Mouse (Mus musculus) c-Kit-negative CD71-positive TER-119-positive erythroid progenitor cells, embryonic 14.5 days (primary cell): ENCODE measurements around the gene Cstf2.

Experiments used
- DNase-seq: peaks from one replicate; pipeline ENCODE4 v3.0.0-alpha.2; 2013; ENCODE audit warnings: low read depth, low spot score

The Cstf2 gene

DNA sequence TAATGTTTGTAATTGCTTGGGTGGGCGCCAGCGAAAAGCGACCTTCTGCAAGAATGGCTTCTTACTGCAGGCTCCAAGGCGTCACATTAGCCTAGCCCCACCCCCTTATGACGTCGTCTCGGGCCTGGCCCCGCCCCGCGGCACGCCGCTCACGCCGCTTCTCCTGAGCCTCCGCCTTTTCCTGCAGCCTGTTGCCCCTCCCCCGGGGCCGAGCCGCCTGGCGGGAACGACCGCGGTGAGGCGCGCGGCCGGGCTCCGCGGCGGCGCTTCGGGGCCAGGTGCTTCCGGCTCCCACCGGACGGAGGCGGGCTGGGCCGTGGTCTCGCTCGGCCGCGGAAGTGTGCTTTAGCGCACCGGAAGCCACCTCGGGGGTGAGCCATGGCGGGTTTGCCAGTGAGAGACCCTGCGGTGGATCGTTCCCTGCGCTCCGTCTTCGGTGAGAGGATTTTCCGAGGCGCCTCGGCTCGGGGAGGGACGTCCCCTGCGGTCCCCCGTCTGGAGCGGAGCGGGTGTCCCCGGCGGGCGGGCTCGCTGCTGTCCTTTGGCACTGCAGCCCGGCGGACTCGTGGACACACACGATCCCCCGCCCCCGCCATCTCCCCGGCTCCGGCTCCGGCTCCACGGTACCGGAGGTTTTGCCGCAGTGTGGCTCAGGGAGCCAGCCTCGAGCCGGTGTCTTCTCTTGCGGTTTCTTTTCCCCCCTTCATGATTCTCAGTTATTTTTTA is at the start of gene Cstf2:
Gene Cstf2 (plus strand): TSS at position 201 of the 726 bp plus-strand sequence.
- peak; percentile 77 for DNase-seq

DNA sequence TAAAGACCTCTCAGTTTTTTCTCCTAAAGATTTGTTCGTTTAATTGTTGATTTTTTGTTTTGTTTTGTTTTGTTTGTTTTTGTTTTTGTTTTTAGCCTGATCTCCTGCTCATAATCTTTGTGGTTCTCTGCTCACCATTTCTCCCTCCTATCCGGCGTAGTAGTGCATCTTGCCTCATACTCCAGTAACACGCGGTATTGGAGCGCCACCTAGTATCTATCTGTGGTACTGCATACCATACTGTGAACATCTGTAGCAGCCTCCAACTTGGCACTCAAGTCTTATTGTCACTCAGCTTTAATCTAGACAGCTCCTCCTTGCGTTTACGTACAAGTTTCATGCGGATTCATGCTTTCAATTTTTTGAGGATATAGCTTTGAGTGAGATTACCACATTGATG is 40.0 kb upstream of the Cstf2 start:
- DNase-seq: no peak

DNA sequence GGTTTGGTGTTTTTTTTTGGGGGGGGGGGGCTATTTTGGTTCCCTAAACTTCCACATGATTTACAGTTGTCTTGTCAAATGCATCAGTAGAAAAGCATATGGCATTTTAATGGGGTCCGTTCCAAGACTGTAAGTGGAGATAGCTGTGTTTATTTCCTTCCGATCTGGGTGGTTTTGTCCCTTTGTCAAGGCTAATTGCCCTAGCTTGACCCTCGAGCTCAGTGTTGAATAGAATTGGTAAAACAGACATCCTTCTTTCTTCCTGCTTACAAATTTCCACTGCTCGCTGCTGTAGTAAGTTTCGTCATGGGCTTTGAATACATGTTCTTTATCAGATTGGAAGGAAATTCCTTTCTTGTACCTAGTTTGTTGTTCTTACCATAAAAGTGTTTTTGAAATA is 38.3 kb upstream of the Cstf2 start:
- DNase-seq: no peak

DNA sequence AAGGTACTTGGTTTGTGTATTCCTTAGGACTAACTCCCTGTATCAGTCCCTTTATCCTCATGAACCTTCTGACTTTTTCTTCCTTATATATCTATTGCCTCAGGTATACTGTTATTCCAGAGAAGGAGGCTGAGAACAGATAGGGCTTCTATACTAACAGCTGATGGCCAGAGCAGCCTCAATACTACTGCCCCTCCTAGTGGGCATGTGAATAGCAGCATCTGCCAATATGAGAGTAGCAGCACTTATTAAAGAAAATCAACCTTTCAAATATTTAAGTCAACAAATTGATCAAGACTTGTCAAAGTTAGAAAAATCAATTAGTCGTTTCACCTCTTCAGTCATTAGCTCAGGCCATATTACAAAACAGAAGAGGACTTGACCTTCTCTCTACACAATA is 10.0 kb upstream of the Cstf2 start:
- DNase-seq: no peak

DNA sequence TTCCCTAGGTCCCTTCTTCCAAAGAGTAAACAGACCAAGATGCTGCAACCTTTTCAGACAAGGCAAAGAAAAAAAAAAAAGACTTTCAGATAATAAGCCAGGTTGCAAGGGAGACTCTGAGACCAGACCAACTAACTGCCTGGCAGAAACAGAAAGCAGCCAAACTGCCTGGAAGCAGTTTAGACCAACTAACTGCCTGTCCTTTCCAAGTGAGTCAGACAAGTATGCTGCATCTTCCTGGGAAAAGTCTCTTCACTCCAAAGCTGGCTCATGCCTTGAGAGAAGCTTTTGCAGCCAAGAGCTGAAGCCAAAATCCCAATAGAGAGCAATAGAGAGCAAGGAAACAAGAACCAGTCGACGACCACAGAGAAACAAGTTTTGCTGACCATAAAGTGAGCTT is 2.1 kb upstream of the Cstf2 start:
- DNase-seq: no peak

DNA sequence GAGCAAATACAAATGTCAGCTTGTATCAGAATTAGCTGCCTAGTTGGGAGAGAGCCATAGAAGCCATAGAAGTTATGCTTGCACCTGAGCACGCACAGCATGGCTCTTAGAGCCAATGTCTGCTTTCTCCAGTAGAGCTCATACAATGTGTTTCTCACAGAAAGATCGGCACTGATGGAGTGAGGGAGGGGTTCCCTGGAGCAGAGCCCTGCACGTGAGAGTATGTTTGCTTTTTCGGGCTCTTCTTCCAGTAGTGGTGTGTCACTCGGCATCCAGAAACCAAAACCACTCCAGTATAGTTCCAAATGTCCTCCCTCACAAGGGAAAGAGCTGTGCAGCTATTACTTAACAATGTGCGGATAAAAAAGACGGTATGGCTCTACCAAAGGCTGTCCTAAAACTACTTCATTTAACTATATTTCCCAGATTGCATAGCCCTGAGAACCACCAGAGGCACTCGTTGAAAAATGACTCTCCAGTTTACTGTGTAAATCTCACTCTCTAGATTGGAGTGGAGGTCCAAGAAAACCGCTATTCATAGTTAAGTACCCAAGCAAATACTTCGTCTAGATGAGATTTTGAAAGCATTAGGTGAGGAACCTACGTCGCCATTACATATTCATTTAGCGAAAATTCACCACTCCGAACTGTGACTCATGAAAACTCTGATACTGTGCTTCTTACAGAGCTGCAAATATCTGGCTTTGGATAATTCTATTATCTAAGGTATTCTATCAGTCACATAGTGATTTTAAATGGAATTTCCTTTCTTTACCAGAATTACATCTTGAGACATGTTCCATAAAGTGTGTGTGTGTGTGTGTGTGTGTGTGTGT is 729 bp upstream of the Cstf2 start:
- no peak for DNase-seq

DNA sequence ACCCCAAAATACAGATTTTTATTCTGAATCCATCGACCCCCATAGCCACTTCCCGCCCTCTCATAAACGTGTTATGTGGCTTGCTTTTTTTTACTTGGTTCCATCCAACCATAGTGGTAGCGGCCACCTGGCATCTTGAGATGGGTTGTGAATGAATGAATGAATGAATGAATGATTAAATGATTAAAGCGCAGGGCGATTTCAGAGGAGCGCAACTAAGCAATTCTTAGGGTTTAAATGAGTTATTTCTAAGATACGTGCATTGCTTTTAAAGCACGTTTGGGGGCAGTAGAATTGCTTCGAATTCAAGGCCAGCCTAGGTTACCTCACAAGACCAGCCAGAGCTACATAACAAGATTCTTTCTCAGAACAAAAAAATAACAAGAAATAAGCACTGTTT is 777 bp downstream of the Cstf2 start:
- DNase-seq: peak; percentile 5

DNA sequence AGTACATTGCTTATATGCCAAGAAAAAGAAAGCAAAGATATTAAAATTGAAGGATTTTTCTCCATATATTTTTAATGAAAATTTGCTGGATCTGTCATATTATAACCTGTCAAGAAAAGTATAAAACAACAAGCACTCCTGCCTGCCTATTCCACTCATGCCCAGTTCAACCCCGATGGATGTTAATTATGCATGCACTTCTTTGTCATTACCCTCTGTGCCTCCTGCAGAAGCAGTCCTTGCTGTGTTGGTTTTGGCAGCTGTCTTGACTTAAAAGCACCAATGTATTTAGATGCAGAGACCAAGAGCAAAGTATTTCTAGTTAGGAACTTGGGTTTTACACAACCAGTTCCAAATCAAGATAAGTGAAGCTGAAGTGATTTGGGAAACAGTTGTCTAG is 26.5 kb downstream of the Cstf2 start:
- DNase-seq: no peak

DNA sequence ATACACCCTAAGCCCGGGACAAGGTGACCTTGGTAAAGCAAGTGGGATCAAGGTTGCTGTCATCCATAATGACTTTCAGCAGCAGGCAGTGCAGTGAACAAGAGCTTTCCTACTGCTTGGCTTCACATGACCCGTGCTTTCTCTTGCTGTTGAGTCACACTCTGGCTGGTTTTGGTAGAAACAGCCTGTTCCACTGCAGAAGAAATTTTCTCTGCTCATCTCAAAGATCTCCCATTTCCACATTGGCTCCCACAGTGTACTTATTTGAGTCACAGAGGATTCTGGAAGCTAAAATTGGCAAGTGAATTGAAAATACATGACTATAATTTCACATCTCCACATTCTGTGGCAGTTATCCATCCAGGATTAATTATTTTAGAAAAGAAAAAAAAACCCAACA is 43.7 kb downstream of the Cstf2 start:
- DNase-seq: no peak

DNA sequence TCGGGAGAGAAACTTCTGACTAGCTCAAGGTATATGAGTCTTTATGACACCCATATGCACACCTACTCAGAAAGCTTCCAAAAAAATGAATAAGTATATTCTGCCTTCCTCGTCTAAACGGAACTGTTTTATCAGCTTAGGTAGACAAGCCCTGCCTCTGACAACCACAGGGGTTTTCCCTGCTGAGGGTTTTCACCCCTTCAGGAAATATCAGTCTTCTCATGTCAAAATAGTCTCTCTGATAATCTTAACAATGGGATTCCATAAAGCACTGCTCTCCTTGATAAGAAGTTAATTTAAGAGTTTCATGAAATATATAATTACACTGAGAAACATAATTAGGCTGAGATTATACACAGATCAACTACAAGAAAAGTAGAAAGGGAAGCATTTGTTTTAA is 52.8 kb downstream of the Cstf2 start:
- no peak for DNase-seq

DNA sequence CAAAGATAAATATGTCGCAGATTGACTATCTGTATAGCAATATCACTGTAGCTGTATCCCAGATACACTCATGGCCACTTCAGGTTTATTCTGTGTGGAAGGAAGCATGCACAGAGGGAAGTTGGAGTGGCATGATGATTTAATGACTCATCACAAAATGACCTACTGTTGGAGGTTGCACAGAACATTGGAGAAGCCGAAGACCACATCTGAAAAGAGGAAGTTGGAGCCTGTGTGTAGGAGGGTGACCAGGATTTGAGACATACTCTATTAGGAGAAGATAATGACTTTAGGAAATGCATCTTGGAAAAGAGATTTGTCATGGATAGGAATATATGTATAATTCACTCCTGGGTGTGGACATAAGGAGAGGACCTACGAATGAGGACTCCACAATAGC is 57.4 kb downstream of the Cstf2 start:
- no peak for DNase-seq

DNA sequence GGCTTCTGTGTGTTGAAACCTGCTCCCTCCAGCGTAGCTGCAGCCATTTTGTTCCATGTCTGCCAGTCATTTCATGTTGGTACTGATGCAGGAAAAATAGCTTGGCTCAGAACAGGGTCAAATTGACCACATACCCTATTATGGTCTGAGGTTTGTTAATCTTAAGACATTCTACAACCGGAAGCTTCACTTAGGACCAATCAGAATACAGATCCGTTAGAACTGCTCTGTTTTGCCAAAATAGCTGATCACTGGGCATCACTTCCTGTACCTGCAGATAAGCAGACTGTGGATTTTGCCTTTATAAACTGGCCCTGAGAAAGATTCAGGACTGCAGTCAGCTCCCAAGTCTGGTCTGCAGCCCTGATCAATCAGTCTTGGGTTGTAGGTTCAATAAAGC is 69.6 kb downstream of the Cstf2 start:
- no peak for DNase-seq

DNA sequence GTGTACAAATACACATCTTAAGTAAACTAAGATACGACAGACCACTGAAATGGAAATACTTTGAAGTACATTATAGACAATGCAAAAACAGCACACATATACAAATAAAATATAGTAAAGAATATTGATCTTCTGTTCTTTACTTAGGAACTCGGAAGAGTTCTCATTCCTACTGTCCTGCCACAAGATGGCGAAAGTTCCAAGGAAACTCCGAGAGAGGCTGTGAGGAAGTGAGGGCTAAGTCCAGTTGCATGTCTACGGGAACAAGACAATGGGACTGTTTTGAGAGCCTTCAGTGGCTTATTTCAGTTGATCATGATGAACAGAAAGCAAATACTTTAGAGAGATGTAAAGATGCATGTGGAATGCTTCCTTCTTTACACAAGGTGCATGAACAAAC is 73.3 kb downstream of the Cstf2 start:
- DNase-seq: no peak

DNA sequence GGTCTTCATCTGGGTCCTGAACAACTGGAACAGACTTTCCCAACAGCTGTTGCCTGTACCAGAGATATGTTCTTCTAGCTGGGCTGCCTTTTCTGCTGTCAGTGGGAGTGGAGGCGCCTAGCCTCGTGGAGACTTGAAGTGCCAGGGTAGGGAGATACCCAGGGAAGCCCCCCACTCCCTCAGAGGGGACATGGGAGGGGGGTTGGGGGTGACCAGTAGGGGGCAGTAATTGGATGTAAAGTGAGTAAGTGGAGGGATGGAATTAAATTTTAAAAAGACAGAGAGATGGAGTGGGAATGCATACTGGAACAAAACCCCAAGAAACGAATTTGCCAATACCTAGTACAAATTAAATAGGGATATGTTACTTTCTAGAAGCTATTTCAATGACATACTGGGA is 74.8 kb downstream of the Cstf2 start:
- no peak for DNase-seq
